Mouse (Mus musculus): ENCODE data around the gene Ttc28. TPM values are rescaled to one million over a fixed set of nuclear protein-coding genes. Genes with fewer than 3 reads are reported as not detected.

Gene Ttc28
- polyA plus RNA-seq, 1 experiment: 4.8 TPM

DNA sequence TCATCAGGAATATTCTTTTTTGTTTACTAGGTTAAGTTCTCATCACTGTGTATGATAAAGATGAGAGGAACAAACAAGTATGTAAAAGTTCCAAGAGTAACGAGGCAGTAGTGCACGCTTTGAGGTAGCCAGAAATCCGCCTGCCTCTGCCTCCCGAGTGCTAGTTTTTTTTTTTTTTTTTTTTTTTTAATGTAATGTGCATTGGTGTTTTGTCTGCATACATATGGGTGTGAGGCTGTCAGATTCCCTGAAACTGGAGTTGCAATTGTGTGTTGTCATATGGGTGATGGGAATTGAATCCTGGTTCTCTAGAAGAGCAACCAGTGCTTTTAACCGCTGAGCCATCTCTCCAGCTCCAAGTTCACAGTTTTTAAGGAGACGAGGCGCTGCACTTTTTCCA, 561 bp upstream of the Ttc28 start:
- TF ChIP-seq CTCF (IDR thresholded peaks at IDR 0.05; ENCODE audit: borderline replicate concordance, control insufficient read depth, extremely low read depth, insufficient read depth, low read length, poor library complexity) (no peak), POLR2A (IDR thresholded peaks at IDR 0.05; ENCODE audit: control insufficient read depth, extremely low read depth, insufficient read depth, low read length, poor library complexity) (no peak)
- DNase-seq: no peak
- H3K36me3 ChIP-seq (ENCODE audit: control insufficient read depth, insufficient read depth, low read length): no peaks in the 10 kb centered on the region
- WGBS: 81% methylated on average over 7 of the region's 7 CpGs
- no peaks in the 10 kb centered on the region for H3K27me3 ChIP-seq (ENCODE audit: control insufficient read depth, insufficient read depth, low read length)
- no peak overlapping the region for H3K27ac ChIP-seq (ENCODE audit: control insufficient read depth, insufficient read depth, low read length)
- peaks cover 3% of the 10 kb centered on the region for H3K4me1 ChIP-seq (replicated peaks; ENCODE audit: control insufficient read depth, insufficient read depth, low read length)
- H3K4me3 ChIP-seq (ENCODE audit: control insufficient read depth, insufficient read depth, low read length): peak overlapping the region; percentile 72

DNA sequence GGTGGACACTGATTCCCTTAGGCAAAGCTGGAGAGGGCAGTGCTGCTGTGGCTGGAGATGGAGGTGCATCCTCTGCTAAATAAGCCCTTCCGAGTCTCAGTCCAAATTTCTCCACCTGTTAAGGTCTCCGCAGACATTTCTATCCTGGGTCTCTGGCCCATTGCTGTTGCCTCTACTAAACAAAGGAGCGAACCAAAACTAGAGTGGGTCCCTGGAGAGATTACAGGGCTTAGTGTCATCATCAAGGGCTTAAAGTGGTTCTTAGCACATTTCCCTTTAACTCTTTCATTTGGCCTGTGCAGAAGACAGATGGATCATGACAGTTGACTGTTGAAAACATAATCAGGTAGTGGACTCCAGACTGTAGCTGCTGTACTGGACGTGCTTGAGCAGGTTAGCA, 9.0 kb downstream of the Ttc28 start:
- DNase-seq: no peak
- Histone ChIP-seq H3K27me3 (ENCODE audit: control insufficient read depth, insufficient read depth, low read length) (no peaks in the 10 kb centered on the region), H3K27ac (ENCODE audit: control insufficient read depth, insufficient read depth, low read length) (no peak overlapping the region), H3K4me3 (ENCODE audit: control insufficient read depth, insufficient read depth, low read length) (no peak overlapping the region), H3K36me3 (ENCODE audit: control insufficient read depth, insufficient read depth, low read length) (no peaks in the 10 kb centered on the region), H3K4me1 (replicated peaks; ENCODE audit: control insufficient read depth, insufficient read depth, low read length) (no peaks in the 10 kb centered on the region)
- TF ChIP-seq CTCF (IDR thresholded peaks at IDR 0.05; ENCODE audit: borderline replicate concordance, control insufficient read depth, extremely low read depth, insufficient read depth, low read length, poor library complexity) (no peak), POLR2A (IDR thresholded peaks at IDR 0.05; ENCODE audit: control insufficient read depth, extremely low read depth, insufficient read depth, low read length, poor library complexity) (no peak)
- 99% methylated on average over 4 of the region's 4 CpGs for WGBS

DNA sequence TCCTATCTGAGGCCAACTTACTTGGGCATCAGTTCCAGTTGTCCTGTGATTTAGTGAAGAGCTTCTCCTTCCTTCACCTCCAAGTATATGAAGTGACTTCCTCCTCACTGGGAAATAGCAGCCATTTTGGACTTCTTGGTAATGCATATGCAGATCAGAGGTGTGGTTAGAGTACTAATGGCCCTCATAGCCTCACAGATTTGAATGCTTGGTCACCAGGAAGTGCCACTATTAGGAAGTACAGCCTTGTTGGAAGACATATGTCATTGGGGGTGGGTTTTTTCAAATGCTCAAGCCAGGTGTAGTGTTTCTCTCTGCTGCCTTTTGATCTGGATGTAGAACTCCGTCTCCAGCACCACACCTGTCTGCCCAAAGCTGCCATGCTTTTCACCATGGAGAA, 10.3 kb downstream of the Ttc28 start:
- Histone ChIP-seq H3K4me1 (replicated peaks; ENCODE audit: control insufficient read depth, insufficient read depth, low read length) (no peaks in the 10 kb centered on the region), H3K27ac (ENCODE audit: control insufficient read depth, insufficient read depth, low read length) (no peak overlapping the region), H3K36me3 (ENCODE audit: control insufficient read depth, insufficient read depth, low read length) (no peaks in the 10 kb centered on the region), H3K27me3 (ENCODE audit: control insufficient read depth, insufficient read depth, low read length) (no peaks in the 10 kb centered on the region), H3K4me3 (ENCODE audit: control insufficient read depth, insufficient read depth, low read length) (no peak overlapping the region)
- WGBS: 91% methylated on average over 1 of the region's 1 CpGs
- TF ChIP-seq CTCF (IDR thresholded peaks at IDR 0.05; ENCODE audit: borderline replicate concordance, control insufficient read depth, extremely low read depth, insufficient read depth, low read length, poor library complexity) (no peak), POLR2A (IDR thresholded peaks at IDR 0.05; ENCODE audit: control insufficient read depth, extremely low read depth, insufficient read depth, low read length, poor library complexity) (no peak)
- no peak for DNase-seq

DNA sequence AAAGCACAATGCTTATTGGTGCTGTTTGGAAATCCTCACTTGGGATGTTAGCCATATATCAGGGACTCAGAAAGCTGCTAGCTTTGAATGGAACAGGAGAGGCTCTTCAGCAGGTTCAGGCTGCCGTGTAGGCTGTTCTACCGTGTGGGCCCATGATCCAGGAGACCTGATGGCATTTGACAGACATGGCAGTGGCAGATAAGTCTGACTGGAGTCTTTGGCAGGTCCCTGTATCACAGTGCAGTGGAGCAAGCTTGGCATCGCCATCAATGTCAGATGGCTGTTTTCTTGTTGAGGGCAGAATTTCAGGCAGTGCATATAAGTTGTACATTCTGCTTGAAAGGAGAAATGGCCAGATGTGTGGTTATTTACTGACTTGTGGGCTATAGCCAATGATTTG, 11.0 kb downstream of the Ttc28 start:
- H3K36me3 ChIP-seq (ENCODE audit: control insufficient read depth, insufficient read depth, low read length): no peaks in the 10 kb centered on the region
- WGBS: over 99% methylated on average over 3 of the region's 3 CpGs

DNA sequence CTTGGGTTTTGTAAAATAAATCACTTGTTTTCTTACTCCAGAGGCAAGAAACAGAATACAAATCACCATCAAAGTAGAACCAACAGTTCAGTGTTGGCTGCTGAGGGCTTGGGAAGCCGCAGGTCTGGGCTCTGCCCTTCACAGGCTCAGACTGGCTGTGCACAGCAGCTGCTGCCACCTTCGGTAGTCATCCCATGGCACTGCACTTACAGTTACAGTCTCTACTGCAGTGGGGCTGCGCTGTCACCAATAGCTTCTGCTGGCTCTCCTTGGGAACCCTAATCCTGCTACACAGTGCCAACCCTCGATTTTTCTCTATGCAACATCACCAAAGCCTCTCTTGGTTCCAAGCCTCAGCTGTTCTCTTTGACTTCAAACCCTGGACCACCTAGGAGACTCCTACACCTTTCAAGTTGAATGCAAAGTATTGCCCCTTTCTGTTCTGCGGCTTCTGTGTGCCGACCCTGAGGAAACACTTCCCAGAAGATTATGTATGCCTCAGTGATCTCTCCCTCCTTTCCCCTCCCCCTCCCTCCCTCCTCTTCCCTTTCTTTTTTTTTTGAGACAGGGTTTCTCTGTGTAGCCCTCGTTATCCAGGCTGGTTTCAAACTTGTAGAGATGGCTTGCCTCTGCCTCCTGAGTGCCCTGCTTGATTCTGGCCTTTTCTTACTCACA, 17.6 kb downstream of the Ttc28 start:
- H3K27me3 ChIP-seq (ENCODE audit: control insufficient read depth, insufficient read depth, low read length): no peaks in the 10 kb centered on the region
- H3K4me1 ChIP-seq (replicated peaks; ENCODE audit: control insufficient read depth, insufficient read depth, low read length): no peaks in the 10 kb centered on the region
- no peak for DNase-seq
- H3K4me3 ChIP-seq (ENCODE audit: control insufficient read depth, insufficient read depth, low read length): no peak overlapping the region
- no peaks in the 10 kb centered on the region for H3K36me3 ChIP-seq (ENCODE audit: control insufficient read depth, insufficient read depth, low read length)
- 92% methylated on average over 7 of the region's 7 CpGs for WGBS
- no peak overlapping the region for H3K27ac ChIP-seq (ENCODE audit: control insufficient read depth, insufficient read depth, low read length)
- TF ChIP-seq POLR2A (IDR thresholded peaks at IDR 0.05; ENCODE audit: control insufficient read depth, extremely low read depth, insufficient read depth, low read length, poor library complexity): no peak
- TF ChIP-seq CTCF (IDR thresholded peaks at IDR 0.05; ENCODE audit: borderline replicate concordance, control insufficient read depth, extremely low read depth, insufficient read depth, low read length, poor library complexity): no peak

More for the DNA sequence above, 11.0 kb downstream of the Ttc28 start:
- no peak overlapping the region for H3K4me3 ChIP-seq (ENCODE audit: control insufficient read depth, insufficient read depth, low read length)
- TF ChIP-seq POLR2A (IDR thresholded peaks at IDR 0.05; ENCODE audit: control insufficient read depth, extremely low read depth, insufficient read depth, low read length, poor library complexity): no peak
- no peak for TF ChIP-seq CTCF (IDR thresholded peaks at IDR 0.05; ENCODE audit: borderline replicate concordance, control insufficient read depth, extremely low read depth, insufficient read depth, low read length, poor library complexity)
- DNase-seq: no peak
- H3K27ac ChIP-seq (ENCODE audit: control insufficient read depth, insufficient read depth, low read length): no peak overlapping the region
- H3K4me1 ChIP-seq (replicated peaks; ENCODE audit: control insufficient read depth, insufficient read depth, low read length): no peaks in the 10 kb centered on the region
- H3K27me3 ChIP-seq (ENCODE audit: control insufficient read depth, insufficient read depth, low read length): no peaks in the 10 kb centered on the region

DNA sequence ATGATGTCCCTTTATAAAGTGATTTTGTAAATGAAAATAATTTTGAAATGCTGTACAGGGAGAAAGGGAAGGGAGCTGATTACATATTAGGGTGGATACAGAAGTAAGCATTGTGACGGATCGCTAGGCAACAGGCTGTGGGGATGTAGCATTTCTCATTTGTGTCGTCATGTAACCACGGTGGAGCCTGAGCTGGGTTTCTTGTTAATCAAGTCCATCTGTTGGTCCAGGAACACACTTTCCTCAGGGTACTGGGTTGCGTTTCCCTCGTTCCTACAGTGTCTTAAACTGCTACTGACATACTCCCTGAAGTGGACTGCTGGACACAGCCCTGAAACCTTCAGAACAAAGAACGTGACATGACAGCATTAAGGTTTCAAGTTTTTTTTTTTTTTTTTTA, 18.6 kb downstream of the Ttc28 start:
- 94% methylated on average over 7 of the region's 7 CpGs for WGBS
- H3K27ac ChIP-seq (ENCODE audit: control insufficient read depth, insufficient read depth, low read length): no peak overlapping the region
- no peaks in the 10 kb centered on the region for H3K36me3 ChIP-seq (ENCODE audit: control insufficient read depth, insufficient read depth, low read length)
- no peak for DNase-seq
- no peak for TF ChIP-seq CTCF (IDR thresholded peaks at IDR 0.05; ENCODE audit: borderline replicate concordance, control insufficient read depth, extremely low read depth, insufficient read depth, low read length, poor library complexity)
- TF ChIP-seq POLR2A (IDR thresholded peaks at IDR 0.05; ENCODE audit: control insufficient read depth, extremely low read depth, insufficient read depth, low read length, poor library complexity): no peak
- H3K4me1 ChIP-seq (replicated peaks; ENCODE audit: control insufficient read depth, insufficient read depth, low read length): no peaks in the 10 kb centered on the region
- no peaks in the 10 kb centered on the region for H3K27me3 ChIP-seq (ENCODE audit: control insufficient read depth, insufficient read depth, low read length)
- no peak overlapping the region for H3K4me3 ChIP-seq (ENCODE audit: control insufficient read depth, insufficient read depth, low read length)

DNA sequence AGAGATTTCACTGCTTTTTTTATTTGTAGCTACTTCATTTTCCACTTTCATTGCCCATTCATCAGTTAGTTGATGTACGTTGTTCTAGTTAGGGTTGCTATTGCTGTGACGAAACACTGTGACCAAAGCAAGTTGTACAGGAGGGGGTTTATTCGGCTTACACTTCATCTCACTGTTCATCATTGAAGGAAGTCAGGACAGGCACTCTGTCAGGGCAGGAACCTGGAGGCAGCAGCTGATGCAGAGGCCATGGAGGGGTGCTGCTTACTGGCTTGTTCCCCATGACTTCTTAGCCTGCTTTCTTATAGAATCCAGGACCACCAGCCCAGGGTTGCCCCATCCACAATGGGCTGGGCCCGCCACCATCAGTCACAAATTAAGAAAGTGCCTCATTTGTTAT, 19.2 kb downstream of the Ttc28 start:
- Histone ChIP-seq H3K27ac (ENCODE audit: control insufficient read depth, insufficient read depth, low read length) (no peak overlapping the region), H3K4me3 (ENCODE audit: control insufficient read depth, insufficient read depth, low read length) (no peak overlapping the region), H3K27me3 (ENCODE audit: control insufficient read depth, insufficient read depth, low read length) (no peaks in the 10 kb centered on the region), H3K4me1 (replicated peaks; ENCODE audit: control insufficient read depth, insufficient read depth, low read length) (no peaks in the 10 kb centered on the region), H3K36me3 (ENCODE audit: control insufficient read depth, insufficient read depth, low read length) (no peaks in the 10 kb centered on the region)
- 97% methylated on average over 4 of the region's 4 CpGs for WGBS
- TF ChIP-seq CTCF (IDR thresholded peaks at IDR 0.05; ENCODE audit: borderline replicate concordance, control insufficient read depth, extremely low read depth, insufficient read depth, low read length, poor library complexity) (no peak), POLR2A (IDR thresholded peaks at IDR 0.05; ENCODE audit: control insufficient read depth, extremely low read depth, insufficient read depth, low read length, poor library complexity) (no peak)
- DNase-seq: no peak
